Mouse (Mus musculus) ES-Bruce4 (cell line): ENCODE measurements at regions not wholly inside any gene's neighbourhood (a gene's known extent, or its start where the extent isn't known, plus 50 kb on each side); places are given as distances from the start of the nearest gene placed in this dataset.

Experiments used
- CTCF ChIP-seq: IDR thresholded peaks from one replicate; pipeline ENCODE4 v1.8.1; 2011; ENCODE audit warnings: low read depth, low read length
- EP300 ChIP-seq: IDR thresholded peaks from 2 replicates; pipeline ENCODE4 v1.6.1; 2011; ENCODE audit warnings: low read depth, low read length; ENCODE audit not compliant: insufficient read depth
- POLR2A ChIP-seq: IDR thresholded peaks from one replicate; pipeline ENCODE4 v1.8.1; 2011; ENCODE audit warnings: low read length; ENCODE audit not compliant: insufficient read depth

DNA sequence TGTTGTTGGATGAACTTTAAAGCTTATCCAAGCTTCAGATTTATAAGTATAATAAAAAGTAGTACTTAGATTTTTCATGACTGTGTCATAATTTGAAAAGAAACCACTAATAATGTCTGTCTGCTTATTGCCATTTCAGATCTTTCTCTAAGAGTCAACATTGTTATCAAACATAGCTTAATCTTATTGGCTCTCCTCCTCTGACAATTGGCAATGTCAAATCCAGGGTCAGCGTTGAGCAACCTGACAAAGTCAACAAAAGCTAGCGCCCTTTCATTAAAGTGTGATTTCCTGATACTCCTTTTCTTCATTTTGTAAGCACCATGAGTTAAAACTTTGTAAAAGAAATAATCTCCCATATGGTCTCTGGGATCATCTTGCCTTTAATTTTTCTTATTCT, 1018.7 kb downstream of the Efna5 start:
- TF ChIP-seq POLR2A (no peak), CTCF (no peak), EP300 (no peak)
